Mouse (Mus musculus): ENCODE measurements around the gene A130010J15Rik. TPM values are rescaled to one million over a fixed set of nuclear protein-coding genes. Genes with fewer than 3 reads are reported as not detected.

Gene A130010J15Rik
- polyA plus RNA-seq, 1 experiment from 2014 or later = 10.0 TPM

DNA sequence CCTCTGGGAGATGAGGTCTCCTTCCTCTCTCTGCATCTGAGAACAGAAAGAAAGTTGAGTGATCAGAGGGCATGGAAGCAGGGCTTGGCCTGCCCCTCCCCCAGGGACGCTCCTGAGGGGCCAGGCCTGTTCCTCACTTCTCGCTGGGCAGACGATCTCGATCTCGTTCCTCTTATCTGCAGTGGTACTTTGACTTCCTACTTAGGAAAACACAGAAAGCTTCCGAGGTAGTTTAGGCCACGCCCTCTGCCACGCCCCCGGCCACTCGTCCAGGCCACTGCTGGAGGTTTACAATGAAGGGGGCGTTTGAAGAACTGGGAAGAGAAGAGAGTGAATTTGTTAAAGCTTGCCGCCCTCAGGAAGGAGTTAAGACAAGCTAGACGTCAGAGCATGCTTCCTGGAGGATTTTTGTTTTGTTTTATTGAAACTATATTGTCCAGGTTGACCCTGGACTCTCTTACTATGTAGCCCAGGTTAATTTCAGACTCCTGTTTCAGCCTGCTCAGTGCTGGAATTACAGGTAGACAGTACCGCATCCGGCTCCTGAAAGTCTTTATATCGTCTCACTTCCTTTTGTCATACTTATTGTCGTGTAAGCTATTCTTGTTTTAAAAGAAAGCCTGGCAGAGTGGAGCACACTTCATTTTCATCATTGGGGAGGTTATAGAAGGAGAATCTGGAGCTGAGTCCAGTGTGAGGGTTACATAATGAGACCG is 7.4 kb upstream of the A130010J15Rik start:
- Histone ChIP-seq H3K4me1 (ENCODE audit: control insufficient read depth, insufficient read depth, low read depth, low read length) (no peaks in the 10 kb centered on the region), H3K36me3 (ENCODE audit: control insufficient read depth, insufficient read depth, low read length) (no peaks in the 10 kb centered on the region), H3K9ac (ENCODE audit: low read depth, low read length) (no peak overlapping the region), H3K4me3 (ENCODE audit: low read length) (0 out of 2 replicates have a peak overlapping the region, but pooled peaks have one; percentile 4), H3K27me3 (replicated peaks; ENCODE audit: control insufficient read depth, insufficient read depth, low read length) (peaks cover under 1% of the 10 kb centered on the region; the same call in 1 of the 2 replicates), H3K9me3 (ENCODE audit: control insufficient read depth, low read length) (no peaks in the 10 kb centered on the region), H3K27ac (ENCODE audit: low read depth, low read length) (no peak overlapping the region), H3K4me2 (ENCODE audit: low read length) (peak overlapping the region; percentile 41)
- ATAC-seq = no peak
- 15% methylated on average over 18 of the region's 18 CpGs for WGBS

DNA sequence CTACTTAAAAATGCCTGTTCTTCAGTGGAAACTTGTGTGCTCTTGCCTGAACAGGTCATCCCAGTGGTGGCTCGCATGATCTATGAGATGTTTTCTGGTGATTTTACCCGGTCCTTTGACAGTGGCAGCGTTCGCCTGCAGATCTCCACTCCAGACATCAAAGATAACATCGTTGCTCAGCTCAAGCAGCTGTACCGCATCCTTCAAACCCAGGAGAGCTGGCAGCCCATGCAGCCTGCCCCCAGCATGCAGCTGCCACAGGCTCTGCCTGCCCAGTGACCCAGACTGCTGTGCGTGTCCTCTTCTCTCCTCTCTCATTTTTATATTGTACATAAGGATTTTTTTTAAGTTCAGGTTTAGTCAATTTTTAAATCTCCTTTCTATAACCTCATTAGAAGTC is 1.4 kb downstream of the A130010J15Rik start:
- H3K27me3 ChIP-seq (replicated peaks; ENCODE audit: control insufficient read depth, insufficient read depth, low read length) = no peaks in the 10 kb centered on the region

DNA sequence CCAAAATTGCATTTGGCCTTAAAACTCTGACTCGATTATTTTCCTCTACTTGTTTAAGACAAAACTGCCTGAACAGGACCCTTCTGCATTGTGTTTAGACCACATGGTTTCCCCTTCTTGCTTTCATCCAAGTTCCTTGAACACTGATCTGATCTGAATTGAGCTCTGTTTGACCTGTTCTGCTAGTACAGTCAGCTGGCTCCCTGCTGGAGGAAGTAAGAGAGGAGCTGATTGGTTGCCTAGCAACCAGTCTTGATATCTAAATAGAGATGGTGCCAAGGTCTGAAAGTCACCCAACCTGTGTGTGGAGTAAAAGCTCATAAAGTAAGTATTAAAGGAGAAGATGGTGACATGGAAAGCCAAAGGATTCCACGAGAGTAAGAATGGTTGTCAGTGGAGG is 2.0 kb downstream of the A130010J15Rik start:
- WGBS = 71% methylated on average over 2 of the region's 2 CpGs
- no peak overlapping the region for H3K27ac ChIP-seq (ENCODE audit: low read depth, low read length)
- H3K4me3 ChIP-seq (ENCODE audit: low read length) = no peak overlapping the region

More for the DNA sequence above, 1.4 kb downstream of the A130010J15Rik start:
- no peak overlapping the region for H3K27ac ChIP-seq (ENCODE audit: low read depth, low read length)
- H3K36me3 ChIP-seq (ENCODE audit: control insufficient read depth, insufficient read depth, low read length) = no peaks in the 10 kb centered on the region
- no peaks in the 10 kb centered on the region for H3K9me3 ChIP-seq (ENCODE audit: control insufficient read depth, low read length)
- H3K4me2 ChIP-seq (ENCODE audit: low read length) = no peak overlapping the region
- no peak overlapping the region for H3K4me3 ChIP-seq (ENCODE audit: low read length)
- H3K4me1 ChIP-seq (ENCODE audit: control insufficient read depth, insufficient read depth, low read depth, low read length) = peaks cover 16% of the 10 kb centered on the region
- no peak for ATAC-seq
- H3K9ac ChIP-seq (ENCODE audit: low read depth, low read length) = no peak overlapping the region
- WGBS = 73% methylated on average over 7 of the region's 7 CpGs

DNA sequence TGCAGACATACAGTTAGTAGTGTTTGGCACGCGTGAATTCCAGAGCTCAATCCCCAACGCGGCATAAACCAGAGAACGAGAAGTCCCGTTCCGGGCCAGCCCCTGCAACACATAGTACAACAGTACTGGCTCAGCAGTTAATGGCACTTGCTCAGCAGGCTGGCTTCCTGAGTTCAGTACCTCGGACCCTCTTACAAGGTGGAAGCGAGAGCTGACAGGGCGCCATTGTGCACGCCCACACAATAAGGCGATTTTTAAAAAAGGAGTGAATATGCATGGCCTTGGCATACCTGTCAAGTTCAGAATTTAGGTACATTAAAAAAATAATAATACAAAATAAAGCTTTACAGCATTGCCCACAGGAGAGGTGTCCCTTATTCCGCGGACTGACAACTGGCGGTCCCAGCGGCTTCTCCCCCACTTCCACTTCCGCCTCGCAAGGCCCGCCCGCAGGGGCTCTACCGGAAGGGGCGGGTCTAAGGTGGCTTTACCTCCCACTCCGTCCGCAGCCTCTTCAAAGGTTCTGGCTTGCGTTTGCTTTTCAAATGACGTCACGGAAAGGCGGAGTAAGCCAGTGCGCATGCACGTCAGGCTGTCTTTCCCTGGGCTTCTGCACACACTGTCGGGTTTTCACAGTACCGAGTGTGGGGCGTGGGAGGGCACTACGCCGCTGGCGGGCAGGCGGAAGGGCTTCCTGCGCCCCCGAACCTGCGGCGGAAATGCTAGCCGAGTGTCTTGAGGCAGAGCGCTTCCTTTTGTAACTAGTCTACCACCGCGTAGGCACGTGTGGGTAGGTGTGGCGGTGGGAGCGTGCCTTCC is 5.4 kb downstream of the A130010J15Rik start:
- Histone ChIP-seq H3K27ac (ENCODE audit: low read depth, low read length) (peak overlapping the region; percentile 84), H3K4me3 (ENCODE audit: low read length) (peak overlapping the region; percentile 65), H3K27me3 (replicated peaks; ENCODE audit: control insufficient read depth, insufficient read depth, low read length) (no peaks in the 10 kb centered on the region), H3K9ac (ENCODE audit: low read depth, low read length) (peak overlapping the region; percentile 77), H3K4me2 (ENCODE audit: low read length) (peak overlapping the region; percentile 66), H3K9me3 (ENCODE audit: control insufficient read depth, low read length) (no peaks in the 10 kb centered on the region), H3K36me3 (ENCODE audit: control insufficient read depth, insufficient read depth, low read length) (no peaks in the 10 kb centered on the region), H3K4me1 (ENCODE audit: control insufficient read depth, insufficient read depth, low read depth, low read length) (peaks cover 22% of the 10 kb centered on the region)
- ATAC-seq = peak; percentile 99
- WGBS = under 1% methylated on average over 48 of the region's 48 CpGs

More for the DNA sequence above, 2.0 kb downstream of the A130010J15Rik start:
- H3K4me1 ChIP-seq (ENCODE audit: control insufficient read depth, insufficient read depth, low read depth, low read length) = peaks cover 18% of the 10 kb centered on the region
- ATAC-seq = no peak
- no peaks in the 10 kb centered on the region for H3K9me3 ChIP-seq (ENCODE audit: control insufficient read depth, low read length)
- H3K9ac ChIP-seq (ENCODE audit: low read depth, low read length) = no peak overlapping the region
- H3K27me3 ChIP-seq (replicated peaks; ENCODE audit: control insufficient read depth, insufficient read depth, low read length) = no peaks in the 10 kb centered on the region
- no peaks in the 10 kb centered on the region for H3K36me3 ChIP-seq (ENCODE audit: control insufficient read depth, insufficient read depth, low read length)
- no peak overlapping the region for H3K4me2 ChIP-seq (ENCODE audit: low read length)

- peak overlapping the region; percentile 65 for H3K4me3 ChIP-seq (ENCODE audit: low read length)
- 19% methylated on average over 9 of the region's 9 CpGs for WGBS
- H3K36me3 ChIP-seq (ENCODE audit: control insufficient read depth, insufficient read depth, low read length) = no peaks in the 10 kb centered on the region
- H3K9me3 ChIP-seq (ENCODE audit: control insufficient read depth, low read length) = no peaks in the 10 kb centered on the region
- ATAC-seq = no peak
- peak overlapping the region; percentile 62 for H3K4me2 ChIP-seq (ENCODE audit: low read length)
- peak overlapping the region; percentile 77 for H3K9ac ChIP-seq (ENCODE audit: low read depth, low read length)
- H3K4me1 ChIP-seq (ENCODE audit: control insufficient read depth, insufficient read depth, low read depth, low read length) = peaks cover 22% of the 10 kb centered on the region
- H3K27ac ChIP-seq (ENCODE audit: low read depth, low read length) = peak overlapping the region; percentile 84
- no peaks in the 10 kb centered on the region for H3K27me3 ChIP-seq (replicated peaks; ENCODE audit: control insufficient read depth, insufficient read depth, low read length)
Observed at GRCm38 (mm10) chr1:193173810-193174129, 5.9 kb downstream of the A130010J15Rik start.

- H3K9ac ChIP-seq (ENCODE audit: low read depth, low read length) = peak overlapping the region; percentile 77
- no peaks in the 10 kb centered on the region for H3K9me3 ChIP-seq (ENCODE audit: control insufficient read depth, low read length)
- WGBS = 92% methylated on average over 13 of the region's 13 CpGs
- peak overlapping the region; percentile 65 for H3K4me3 ChIP-seq (ENCODE audit: low read length)
- peaks cover 22% of the 10 kb centered on the region for H3K4me1 ChIP-seq (ENCODE audit: control insufficient read depth, insufficient read depth, low read depth, low read length)
- H3K27me3 ChIP-seq (replicated peaks; ENCODE audit: control insufficient read depth, insufficient read depth, low read length) = no peaks in the 10 kb centered on the region
- no peak for ATAC-seq
- H3K36me3 ChIP-seq (ENCODE audit: control insufficient read depth, insufficient read depth, low read length) = no peaks in the 10 kb centered on the region
- H3K4me2 ChIP-seq (ENCODE audit: low read length) = peak overlapping the region; percentile 62
- H3K27ac ChIP-seq (ENCODE audit: low read depth, low read length) = no peak overlapping the region; the same call in 1 of the 2 replicates
Observed at GRCm38 (mm10) chr1:193174143-193174733, 6.4 kb downstream of the A130010J15Rik start.

GRCm38 (mm10) chr1:193181104-193181503 is 13.3 kb downstream of the A130010J15Rik start:
- ATAC-seq = no peak

GRCm38 (mm10) chr1:193188257-193188656 is 20.4 kb downstream of the A130010J15Rik start:
- Histone ChIP-seq H3K4me3 (ENCODE audit: low read length) (no peak overlapping the region), H3K4me2 (ENCODE audit: low read length) (no peak overlapping the region), H3K9me3 (ENCODE audit: control insufficient read depth, low read length) (no peaks in the 10 kb centered on the region), H3K27ac (ENCODE audit: low read depth, low read length) (no peak overlapping the region), H3K4me1 (ENCODE audit: control insufficient read depth, insufficient read depth, low read depth, low read length) (peaks cover 2% of the 10 kb centered on the region; the same call in 1 of the 2 replicates), H3K36me3 (ENCODE audit: control insufficient read depth, insufficient read depth, low read length) (no peaks in the 10 kb centered on the region), H3K9ac (ENCODE audit: low read depth, low read length) (no peak overlapping the region), H3K27me3 (replicated peaks; ENCODE audit: control insufficient read depth, insufficient read depth, low read length) (no peaks in the 10 kb centered on the region)
- 92% methylated on average over 6 of the region's 6 CpGs for WGBS
- ATAC-seq = no peak

More at GRCm38 (mm10) chr1:193181104-193181503, 13.3 kb downstream of the A130010J15Rik start:
- no peaks in the 10 kb centered on the region for H3K36me3 ChIP-seq (ENCODE audit: control insufficient read depth, insufficient read depth, low read length)
- H3K9me3 ChIP-seq (ENCODE audit: control insufficient read depth, low read length) = no peaks in the 10 kb centered on the region
- WGBS = 84% methylated on average over 3 of the region's 3 CpGs
- no peak overlapping the region for H3K27ac ChIP-seq (ENCODE audit: low read depth, low read length)
- no peak overlapping the region for H3K4me2 ChIP-seq (ENCODE audit: low read length)
- no peaks in the 10 kb centered on the region for H3K27me3 ChIP-seq (replicated peaks; ENCODE audit: control insufficient read depth, insufficient read depth, low read length)
- no peak overlapping the region for H3K9ac ChIP-seq (ENCODE audit: low read depth, low read length)
- no peaks in the 10 kb centered on the region for H3K4me1 ChIP-seq (ENCODE audit: control insufficient read depth, insufficient read depth, low read depth, low read length)
- H3K4me3 ChIP-seq (ENCODE audit: low read length) = no peak overlapping the region

DNA sequence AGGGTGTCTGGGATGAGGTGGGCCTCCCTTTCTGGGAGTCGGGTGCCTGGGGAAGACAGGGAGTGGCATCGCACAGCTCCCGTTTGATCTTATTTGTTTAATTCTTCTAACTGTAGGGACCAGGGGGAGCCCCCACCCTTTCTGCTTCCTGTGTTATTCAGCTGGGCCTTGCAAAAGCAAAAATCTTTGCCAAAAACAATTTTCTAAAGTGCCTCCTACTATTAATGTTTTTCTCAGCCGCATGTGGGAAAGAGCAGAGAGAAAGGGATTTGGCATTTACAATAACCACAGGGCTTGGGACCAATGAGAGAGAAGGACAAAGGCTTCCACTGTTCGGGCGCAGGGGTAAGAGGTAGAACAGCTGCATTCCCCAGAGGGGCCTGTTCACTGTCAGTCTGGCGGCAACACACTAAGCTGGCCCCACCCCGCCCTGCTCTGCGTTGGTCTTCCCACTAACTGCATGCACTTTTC is 21.3 kb downstream of the A130010J15Rik start:
- WGBS = 35% methylated on average over 9 of the region's 9 CpGs
- Histone ChIP-seq H3K4me3 (ENCODE audit: low read length) (no peak overlapping the region), H3K27ac (ENCODE audit: low read depth, low read length) (peak overlapping the region; percentile 19; the same call in 1 of the 2 replicates), H3K9me3 (ENCODE audit: control insufficient read depth, low read length) (no peaks in the 10 kb centered on the region), H3K27me3 (replicated peaks; ENCODE audit: control insufficient read depth, insufficient read depth, low read length) (no peaks in the 10 kb centered on the region), H3K4me1 (ENCODE audit: control insufficient read depth, insufficient read depth, low read depth, low read length) (peaks cover 2% of the 10 kb centered on the region; the same call in 1 of the 2 replicates), H3K4me2 (ENCODE audit: low read length) (no peak overlapping the region), H3K9ac (ENCODE audit: low read depth, low read length) (no peak overlapping the region), H3K36me3 (ENCODE audit: control insufficient read depth, insufficient read depth, low read length) (no peaks in the 10 kb centered on the region)
- ATAC-seq = peak; percentile 83
